Mouse (Mus musculus) adrenal gland, postnatal 36 days (tissue): ENCODE results near the gene Alk. TPM values are rescaled to one million over a fixed set of nuclear protein-coding genes. Genes with fewer than 3 reads are reported as not detected.

Experiments used
- DNase-seq, 2 experiments: peaks; one replicate each; pipeline ENCODE4 v3.0.0; 2021; ENCODE audit warnings: mixed read lengths in 1 of 2
- total RNA-seq, 2 experiments: library from RNA; stranded (reverse); gene quantifications; 2 replicates each; pipeline ENCODE4 v1.2.3; 2021

Gene Alk
- total RNA-seq, 2 experiments from 2014 or later = not detected

- no peak for DNase-seq
Measured at GRCm38 (mm10) chr17:72023323-72023722, 581.1 kb downstream of the Alk start.

- DNase-seq = no peak
Measured at GRCm38 (mm10) chr17:72021733-72022669, 582.4 kb downstream of the Alk start.

- DNase-seq = no peak
Measured at GRCm38 (mm10) chr17:72017329-72017728, 587.1 kb downstream of the Alk start.

- no peak for DNase-seq
Measured at GRCm38 (mm10) chr17:72015253-72015652, 589.2 kb downstream of the Alk start.

GRCm38 (mm10) chr17:72012775-72013174 is 591.7 kb downstream of the Alk start:
- no peak for DNase-seq

- DNase-seq = no peak
Measured at GRCm38 (mm10) chr17:72009836-72010235, 594.6 kb downstream of the Alk start.

GRCm38 (mm10) chr17:72008389-72008788 is 596.0 kb downstream of the Alk start:
- DNase-seq = peak; percentile 37 to 40

- DNase-seq = no peak
Measured at GRCm38 (mm10) chr17:72005365-72005764, 599.1 kb downstream of the Alk start.

GRCm38 (mm10) chr17:71999527-72000482 is 604.6 kb downstream of the Alk start:
- no peak for DNase-seq

- DNase-seq = peak in 1 of 2 experiments; percentile 5
Measured at GRCm38 (mm10) chr17:71997680-71998079, 606.7 kb downstream of the Alk start.

GRCm38 (mm10) chr17:71995539-71995938 is 608.9 kb downstream of the Alk start:
- DNase-seq = no peak

GRCm38 (mm10) chr17:71994144-71994543 is 610.3 kb downstream of the Alk start:
- DNase-seq = no peak

GRCm38 (mm10) chr17:71993011-71993410 is 611.4 kb downstream of the Alk start:
- no peak for DNase-seq

- no peak for DNase-seq
Measured at GRCm38 (mm10) chr17:71991260-71991659, 613.2 kb downstream of the Alk start.

- DNase-seq = no peak
Measured at GRCm38 (mm10) chr17:71990176-71990720, 614.2 kb downstream of the Alk start.

GRCm38 (mm10) chr17:71988736-71989569 is 615.5 kb downstream of the Alk start:
- no peak for DNase-seq

- DNase-seq = no peak
Measured at GRCm38 (mm10) chr17:71986998-71987397, 617.4 kb downstream of the Alk start.

GRCm38 (mm10) chr17:71986456-71986855 is 618.0 kb downstream of the Alk start:
- DNase-seq = peak; percentile 33 to 42

GRCm38 (mm10) chr17:71981177-71981576 is 623.2 kb downstream of the Alk start:
- no peak for DNase-seq

- no peak for DNase-seq
Measured at GRCm38 (mm10) chr17:71980518-71981145, 623.8 kb downstream of the Alk start.

- no peak for DNase-seq
Measured at GRCm38 (mm10) chr17:71979137-71979536, 625.3 kb downstream of the Alk start.
